Mouse (Mus musculus) urinary bladder, postnatal 36 days (tissue): ENCODE results near the gene Pank4.

ENCODE experiments used
- DNase-seq, 2 experiments: peaks; one replicate each; pipeline ENCODE4 v3.0.0; 2022; ENCODE audit warnings: low spot score in 2 of 2, mixed read lengths in 1 of 2

The Pank4 gene

DNA sequence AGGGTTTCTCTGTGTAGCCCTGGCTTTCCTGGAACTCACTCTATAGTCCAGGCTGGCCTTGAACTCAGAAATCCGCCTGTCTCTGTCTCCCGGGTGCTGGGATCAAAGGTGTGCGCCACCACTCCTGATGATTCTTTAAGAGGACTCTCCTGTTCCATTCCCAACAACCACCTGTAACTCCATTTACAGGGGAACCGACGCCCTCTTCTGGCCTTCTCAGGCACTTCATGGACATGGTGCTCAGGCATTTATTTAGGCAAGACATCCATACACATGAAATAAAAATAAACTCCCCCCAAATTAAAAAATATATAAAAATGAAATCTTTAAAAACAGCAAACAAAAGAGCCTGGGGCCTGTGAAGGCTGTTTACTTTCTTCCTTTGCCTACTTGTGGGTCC is 3.2 kb downstream of the Pank4 start:
- DNase-seq = no peak

DNA sequence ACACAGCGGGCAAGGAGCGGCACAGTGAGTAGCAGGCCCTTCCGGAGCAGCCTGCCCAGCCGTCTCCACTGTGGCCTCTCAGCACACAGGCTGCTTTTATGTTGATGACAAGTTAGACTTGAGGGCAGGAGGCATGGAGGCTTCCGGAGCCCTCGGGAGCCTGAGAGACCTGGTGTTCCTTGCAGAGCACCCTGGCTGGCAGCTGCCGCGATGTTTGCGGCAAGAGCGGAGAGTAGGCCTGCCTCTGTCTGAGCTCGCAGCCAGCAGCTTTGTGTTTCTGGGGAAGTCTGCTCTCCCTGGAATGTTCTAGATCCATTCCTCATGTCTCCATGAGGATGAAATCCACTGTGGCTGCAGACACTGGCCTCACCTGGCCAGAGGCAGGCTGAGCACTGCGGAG is 8.6 kb downstream of the Pank4 start:
- no peak for DNase-seq

DNA sequence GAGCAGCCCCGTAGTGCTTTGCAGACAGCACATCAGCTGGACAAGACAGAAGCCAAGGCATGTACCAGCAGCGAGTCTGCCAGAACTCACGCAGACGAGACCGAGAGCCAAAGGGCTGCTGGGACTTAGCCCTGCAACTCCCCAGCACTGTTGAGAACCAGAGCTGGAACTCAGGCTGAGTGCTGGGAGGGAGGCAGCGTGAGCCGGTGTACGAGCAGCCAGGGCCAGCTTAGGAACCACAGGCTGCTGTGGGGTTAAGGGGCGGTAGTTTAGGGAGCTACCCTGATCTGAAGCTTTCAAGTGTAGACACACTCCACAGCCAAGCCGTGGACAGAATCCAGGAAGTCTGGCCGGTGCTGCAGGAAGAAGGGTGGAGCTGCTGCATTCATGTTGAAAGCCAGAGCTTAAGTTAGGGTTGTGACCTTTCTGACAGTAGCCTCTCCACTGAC is 10.3 kb downstream of the Pank4 start:
- DNase-seq = peak in 1 of 2 experiments; percentile 48

DNA sequence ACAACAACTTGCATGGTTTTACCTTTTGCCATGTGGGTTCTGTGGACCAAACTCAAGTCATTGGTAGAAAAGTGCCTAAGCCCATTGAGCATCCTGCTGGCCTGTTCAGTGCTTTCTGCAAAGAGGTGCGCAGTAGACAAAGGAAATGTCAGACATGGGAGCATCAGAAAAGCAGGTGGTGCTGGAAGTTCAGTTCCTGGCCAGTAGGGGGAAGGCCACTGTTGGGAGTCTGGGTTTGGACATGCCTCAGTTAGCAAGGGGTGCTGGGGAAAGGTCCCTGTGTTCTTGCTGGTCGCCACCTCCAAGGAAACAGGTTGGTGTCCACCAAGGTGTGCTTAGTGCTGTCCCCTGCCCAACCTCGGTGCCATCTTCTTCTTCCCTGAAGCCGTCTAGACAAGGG is 16.2 kb downstream of the Pank4 start:
- no peak for DNase-seq

DNA sequence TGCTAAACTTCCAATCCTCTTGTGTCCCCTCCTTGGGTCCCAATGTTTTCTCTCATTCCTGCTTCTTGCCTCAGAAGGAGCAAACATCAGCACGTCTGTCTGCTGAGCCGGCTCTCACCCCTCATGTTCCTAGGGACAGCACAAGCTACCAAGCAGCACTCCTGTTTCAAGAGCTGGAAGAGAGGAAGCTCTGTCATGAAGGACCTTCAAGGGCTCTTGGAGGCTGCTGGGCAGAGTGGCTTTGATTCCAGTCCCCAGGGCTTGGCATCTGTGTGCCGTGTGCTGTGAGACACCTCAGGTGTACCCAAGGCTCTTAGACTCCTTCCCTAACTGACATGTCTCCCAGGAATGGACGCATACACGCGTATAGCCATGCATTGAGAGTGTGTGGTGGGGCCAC is 17.2 kb downstream of the Pank4 start:
- DNase-seq = no peak

DNA sequence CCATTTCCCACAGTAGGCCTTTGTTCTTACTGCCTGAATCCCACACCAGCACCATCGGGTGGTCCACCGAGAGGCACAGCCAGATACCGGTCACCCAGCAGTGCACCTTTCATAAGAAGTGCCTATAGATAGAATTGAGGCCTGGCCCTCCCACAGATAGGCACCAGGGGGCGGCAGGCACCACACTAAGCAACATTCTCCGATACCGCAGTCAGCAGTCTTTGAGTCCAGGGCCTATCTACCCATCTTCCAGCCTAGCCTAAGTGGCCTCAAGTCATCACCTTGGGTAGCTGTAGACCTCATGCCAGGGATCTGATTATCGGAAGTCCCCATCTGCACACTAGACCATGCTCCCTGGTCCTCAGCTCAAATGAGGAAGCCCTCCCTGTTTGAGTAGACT is 17.6 kb downstream of the Pank4 start:
- DNase-seq = peak; percentile 51 to 56

DNA sequence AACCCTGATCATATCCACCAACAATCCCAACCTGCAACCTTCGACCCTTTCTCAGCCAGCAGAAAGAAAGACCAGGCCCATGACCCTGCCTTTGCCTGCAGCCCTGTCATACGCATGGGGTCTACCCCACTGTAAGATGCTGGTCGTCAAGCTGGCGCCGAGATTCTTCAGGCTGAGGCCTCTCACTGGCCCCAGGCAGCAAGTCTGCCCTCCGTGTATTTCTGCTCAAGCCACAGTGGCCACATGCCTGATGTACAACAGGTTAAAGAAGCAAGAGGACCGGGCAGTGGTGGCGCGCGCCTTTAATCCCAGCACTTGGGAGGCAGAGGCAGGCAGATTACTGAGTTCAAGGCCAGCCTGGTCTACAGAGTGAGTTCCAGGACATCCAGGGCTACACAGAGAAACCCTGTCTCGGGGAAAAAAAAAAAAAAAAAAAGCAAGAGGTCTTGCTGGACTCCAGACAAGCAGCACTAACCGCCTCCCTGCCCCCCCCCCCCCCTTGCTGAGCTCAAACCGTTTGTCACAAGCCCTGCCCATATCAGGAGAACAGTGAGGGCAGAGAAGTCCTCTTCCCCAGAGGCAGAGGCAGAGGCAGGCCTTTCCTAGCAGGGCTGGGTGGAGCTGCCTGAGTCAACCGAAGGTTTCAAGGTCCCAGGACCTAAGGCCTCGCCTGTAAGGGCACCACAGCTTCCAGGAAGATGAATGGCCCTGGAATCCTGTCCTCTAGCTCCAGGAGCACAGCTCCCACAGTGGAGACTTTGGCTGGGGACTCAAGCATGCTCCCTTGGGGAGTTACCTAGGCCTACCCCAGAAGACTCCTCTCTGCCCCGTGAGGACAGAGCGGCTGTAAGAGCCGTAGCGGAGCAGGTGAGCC is 18.6 kb downstream of the Pank4 start:
- DNase-seq = no peak

DNA sequence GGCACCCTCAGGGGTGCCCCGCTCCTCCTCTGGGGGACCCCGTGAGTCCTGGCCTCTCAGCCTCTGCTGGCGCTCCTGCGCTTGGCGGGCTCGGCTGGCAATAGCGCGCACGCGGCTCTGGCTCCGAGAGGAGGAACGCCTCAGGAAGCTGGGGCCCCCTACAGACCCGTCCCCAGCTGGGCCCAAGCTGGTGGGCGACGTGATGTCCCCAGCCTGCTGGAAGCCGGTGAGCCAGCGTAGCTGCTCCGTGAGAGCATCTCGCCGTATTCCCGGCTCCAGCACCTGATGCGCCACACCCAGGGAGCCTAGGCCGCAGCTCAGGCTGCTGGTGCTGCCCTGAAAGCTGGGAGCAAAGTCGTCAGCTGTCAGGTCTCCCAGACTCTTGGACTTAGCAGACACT is 19.8 kb downstream of the Pank4 start:
- no peak for DNase-seq

DNA sequence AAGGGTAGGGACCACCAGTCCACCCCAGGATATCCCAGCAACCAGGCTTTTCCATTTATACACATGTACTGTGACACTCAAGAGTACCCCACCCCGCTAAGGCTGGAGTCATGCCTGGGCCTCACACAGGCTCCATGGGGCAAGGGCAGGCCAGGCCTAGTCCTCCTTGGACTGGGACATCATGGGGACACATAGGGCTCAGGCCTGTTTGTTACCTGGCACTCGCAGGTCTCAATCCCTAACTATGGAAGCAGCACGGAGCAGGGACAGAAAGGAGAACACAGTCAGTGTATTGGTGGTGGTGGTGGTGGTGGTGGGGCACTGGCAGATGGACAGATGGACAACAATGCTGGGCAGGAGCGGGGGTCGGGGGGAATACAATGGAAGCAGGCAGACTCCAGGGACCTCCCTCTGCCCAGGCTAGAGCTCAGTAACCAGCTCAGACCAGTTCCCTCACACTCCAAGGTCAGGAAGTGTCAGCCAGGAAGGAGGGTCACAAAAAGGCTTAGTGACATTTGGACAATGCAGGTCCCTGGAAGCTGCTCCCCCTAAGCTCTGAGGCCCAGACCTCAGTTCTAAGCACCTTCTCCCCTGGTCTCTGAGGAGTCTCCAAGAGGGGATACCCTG is 21.3 kb downstream of the Pank4 start:
- DNase-seq = no peak

DNA sequence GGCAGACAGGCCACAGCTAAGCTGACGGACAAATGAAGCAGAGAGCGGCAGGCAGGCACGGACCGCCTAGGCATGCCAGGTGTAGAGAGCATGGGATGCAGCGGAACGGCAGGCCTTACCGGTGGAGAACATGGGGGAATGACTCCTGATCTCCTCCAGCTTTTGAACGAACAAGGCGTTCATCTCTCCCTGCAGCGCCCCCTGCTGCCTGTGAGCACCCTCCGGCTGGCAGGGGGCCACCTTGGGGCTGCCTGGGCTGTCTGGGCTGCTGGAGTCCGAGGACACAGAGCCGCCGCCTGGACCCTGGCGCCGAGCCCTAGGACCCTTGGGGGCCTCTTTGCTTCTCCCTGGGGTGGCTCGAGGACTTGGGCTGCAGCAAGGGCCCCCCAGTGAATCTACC is 22.2 kb downstream of the Pank4 start:
- DNase-seq = peak; percentile 41 to 64

DNA sequence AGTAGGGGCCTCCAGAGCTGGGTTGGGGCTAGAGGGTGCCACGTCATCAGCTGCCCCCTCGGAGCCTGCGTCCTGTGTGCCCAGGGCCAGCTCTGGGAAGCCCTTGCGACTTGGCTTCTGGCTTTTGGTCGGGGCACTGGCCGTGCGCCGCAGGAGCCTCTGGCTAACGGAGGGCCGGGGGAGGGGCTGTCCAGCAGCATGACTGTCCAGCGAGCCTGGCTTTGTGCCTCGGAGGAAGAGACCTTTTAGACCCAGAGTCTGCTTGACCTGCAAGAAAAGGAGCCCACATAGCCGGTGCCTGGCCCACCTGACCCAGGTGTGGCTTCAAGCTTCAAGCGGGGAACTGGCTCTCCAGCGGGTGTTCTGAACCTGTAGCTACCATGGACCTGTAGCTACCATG is 22.8 kb downstream of the Pank4 start:
- DNase-seq = no peak

DNA sequence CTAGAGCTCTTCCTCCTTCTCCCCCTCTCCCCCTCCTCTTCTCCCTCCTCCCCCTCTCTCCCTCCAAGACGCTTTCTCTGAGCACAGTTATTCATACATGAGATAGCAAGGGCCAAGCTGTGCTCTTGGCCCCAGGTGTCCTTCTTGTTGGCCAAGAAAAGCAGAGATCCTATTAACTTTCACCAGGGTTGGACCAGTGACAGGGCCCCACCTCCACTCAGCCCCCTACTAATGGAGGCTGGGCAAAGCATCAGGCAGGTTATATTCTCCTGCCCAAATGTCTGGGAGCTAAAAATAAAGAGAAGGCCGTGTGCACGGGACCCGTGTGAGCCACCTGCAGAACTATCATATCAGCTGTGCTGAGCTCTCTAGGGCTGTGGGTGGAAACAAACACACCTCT is 31.0 kb downstream of the Pank4 start:
- DNase-seq = no peak

DNA sequence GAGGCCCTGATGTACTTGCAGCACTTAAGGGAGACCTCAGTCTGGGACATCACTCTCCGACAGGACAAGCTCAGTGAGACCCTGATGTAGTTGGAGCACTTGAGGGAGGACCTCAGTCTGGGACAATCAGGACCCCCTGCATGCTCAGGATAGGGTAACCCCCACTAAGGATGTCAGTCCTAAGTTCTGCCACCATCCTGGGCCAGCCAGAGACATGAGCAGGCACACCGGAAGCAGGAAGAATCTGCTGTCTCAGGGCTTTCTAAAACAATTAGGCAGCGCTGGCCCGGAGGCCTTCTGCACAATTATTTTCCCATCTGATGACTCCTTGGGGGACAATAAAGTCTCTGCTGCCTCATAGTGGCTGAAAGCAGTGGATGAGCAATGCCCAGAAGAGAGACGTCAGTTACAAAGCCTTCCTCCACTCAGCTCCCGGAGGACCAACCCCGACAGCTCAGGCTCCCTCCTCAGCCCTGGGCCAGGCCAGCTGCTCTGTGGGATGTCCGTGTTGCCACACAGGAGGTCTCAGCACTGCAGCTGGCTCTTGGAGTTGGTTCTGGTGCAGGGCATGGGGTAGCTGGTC is 32.7 kb downstream of the Pank4 start:
- no peak for DNase-seq

DNA sequence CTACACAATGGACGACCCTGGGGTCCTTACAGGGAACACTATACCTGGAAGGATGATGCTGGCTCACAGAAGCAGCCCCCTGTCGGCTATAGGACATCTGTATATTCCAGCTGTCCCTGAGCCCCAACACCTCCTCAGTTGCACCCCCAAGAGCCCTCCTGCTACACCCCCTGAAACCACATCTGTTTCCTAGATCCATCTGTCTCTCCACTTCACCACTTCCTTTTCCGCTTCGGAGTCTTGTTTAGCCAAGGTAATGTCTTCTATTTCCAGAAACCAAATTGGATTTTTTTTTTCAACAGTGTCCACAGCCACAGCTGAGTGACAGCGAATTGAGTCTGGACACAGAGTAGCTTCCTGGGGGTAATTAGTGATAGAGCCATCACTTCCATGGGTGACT is 35.5 kb downstream of the Pank4 start:
- DNase-seq = no peak

DNA sequence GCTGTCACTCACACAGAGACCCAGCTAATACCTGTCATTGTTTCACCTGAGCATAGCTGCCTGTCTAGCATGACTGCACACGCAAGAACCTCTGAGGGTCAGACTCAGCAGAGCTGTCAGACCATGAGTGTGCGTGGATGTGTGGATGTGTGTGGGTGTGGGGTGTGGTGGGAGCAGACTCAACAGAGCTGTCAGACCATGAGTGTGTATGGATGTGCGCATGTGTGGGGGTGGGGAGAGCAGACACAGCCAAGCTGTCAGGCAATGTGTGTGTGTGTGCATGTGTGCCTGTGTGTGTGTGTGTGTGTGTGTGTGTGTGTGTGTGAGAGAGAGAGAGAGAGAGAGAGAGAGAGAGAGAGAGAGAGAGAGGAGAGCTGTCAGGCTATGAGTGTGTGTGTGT is 41.4 kb downstream of the Pank4 start:
- no peak for DNase-seq

DNA sequence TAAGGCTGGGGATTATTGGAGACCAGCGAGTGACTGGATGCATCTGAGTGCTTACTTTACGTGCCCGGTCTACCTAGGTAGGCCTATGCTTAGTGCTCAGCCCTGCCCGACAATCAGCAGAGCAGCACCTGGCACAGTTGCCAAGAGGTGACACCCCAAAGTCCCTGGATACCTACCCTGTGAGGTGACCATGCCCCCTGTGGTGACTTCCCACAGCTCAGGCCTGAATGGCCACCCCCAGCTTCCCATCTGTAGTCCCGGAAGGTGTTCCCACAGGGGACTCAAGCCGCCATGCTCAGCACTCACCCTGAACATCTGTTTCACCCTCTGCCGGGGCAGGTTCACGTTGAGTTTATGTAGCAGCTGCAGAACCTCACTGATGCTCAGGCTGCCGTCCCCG is 42.4 kb downstream of the Pank4 start:
- DNase-seq = no peak

DNA sequence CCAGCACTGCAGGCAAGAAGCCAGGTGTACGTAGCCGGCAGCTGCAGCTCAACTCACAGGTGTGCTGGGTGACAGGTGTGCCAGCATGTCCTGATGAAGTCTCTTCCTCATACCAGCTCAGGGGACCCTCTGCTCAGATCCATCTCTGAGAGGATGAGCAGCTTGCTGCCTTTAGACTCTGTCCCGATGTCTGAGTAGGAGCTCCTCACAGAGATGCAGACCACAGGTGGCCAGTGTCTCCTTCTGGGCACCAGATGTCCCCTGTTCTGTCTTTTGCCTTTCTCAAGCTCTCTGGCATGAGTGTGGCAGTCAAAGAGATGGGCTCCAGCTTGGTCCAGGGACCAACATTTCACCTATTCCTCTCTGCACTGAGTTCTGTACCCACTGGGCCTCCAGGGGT is 43.7 kb downstream of the Pank4 start:
- no peak for DNase-seq

DNA sequence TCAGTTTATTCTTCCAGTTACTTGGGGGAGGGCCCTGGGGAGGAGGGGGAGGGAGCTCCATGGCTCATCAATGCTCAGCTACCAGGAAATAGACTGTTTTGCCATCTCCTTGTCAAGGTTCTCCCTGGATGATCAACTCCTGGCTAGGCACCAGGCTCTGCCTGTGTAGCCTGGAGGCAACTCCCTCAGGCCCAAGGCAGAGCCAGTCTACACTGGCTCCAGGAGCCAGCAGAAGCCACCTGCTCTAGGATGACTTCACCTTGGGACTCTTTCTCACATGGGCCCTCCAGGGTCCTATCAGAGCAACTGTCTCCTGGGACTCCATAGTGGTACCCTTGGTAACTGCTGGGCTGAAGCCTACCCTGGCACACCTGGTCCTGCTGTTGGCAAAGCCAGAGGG is 44.2 kb downstream of the Pank4 start:
- no peak for DNase-seq

DNA sequence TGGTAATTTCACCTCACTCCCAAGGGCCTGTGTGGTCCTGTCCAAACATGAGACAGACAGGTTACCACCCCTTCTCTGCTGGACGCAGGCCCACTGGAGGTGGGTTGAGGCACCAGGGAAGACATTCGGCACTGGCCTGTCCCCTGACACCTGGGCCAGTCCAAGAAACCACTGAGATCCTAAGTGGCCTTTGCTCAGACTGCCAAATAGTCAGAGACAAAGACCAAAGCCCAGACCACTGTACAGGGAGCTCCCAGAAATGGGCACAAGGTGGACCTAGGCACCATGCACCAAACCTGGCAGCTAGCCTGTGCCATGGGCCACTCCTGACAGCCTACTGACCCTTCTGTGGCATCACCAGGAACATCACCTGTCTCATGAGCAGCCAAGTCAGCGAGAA is 45.3 kb downstream of the Pank4 start:
- DNase-seq = no peak

DNA sequence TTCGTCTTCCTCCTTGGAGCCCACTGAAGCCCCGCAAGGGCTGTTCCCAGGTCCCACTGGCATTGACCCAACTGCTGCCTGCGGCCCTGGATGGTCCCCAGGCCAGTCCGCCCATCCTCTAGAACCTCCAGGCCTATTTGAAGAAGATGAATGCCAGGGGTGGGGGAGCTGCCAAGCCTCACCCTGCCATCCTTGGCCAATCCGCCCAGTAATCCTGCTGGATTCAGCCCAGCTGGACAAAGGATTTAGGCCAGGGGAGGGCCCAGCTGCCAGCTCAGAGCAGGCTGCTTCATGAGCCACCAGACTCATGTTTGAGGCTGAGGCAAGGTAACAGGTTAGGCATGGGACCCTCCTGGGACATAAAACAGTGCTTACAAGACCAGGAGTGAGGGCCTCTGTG is 46.9 kb downstream of the Pank4 start:
- DNase-seq = peak in 1 of 2 experiments; percentile 59

DNA sequence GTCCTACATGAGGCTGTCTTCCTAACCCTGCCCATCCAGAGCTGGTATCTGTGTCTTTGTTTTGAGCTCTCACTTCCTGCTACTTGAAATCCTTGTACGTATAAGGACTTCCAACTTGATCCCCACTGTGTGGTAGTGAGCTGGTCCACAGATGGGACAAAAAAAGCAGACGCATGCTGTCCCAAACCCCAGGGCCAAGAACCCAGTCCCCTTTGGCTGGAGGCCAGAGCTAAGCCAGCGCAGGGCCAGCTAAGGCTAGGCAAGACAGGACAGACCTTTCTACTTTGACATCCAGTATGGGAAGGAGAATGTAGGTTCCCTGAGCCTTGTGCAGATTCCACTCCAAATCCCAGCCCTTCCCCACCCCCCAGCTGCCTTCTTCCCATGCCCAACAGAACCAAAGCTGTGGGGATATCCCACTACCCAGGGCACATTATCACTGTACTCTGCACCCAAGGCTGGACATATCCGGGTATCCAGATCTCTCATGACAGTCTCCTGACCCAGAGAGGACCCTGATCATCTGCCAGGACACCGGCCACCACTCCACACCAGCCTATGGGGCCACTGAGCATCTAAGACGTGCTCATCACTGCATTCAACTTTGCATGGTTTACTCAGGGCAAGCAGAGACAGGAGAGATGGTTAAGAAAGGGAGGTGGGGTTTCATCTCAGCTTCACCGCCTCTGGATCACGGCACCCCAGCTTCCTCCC is 47.5 kb downstream of the Pank4 start:
- DNase-seq = no peak

DNA sequence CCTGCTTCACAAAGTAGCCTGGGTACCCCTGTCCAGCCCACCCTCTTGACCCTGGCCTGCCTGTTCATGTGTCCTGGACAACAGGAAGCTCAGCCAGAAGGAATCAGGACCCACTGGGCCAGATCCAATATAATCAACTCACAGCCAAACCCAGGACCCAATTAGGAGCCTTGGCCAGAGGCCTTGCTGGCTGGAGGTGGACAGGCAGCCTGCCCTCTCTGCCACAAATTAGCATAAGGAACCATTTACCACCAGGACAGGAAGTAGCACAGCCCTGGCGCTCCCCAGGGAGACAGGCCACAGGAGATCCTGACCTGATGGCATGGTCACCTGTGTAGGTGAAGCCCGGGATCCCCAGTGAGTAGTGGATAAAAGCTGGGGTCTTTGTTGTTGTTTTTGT is 48.2 kb downstream of the Pank4 start:
- DNase-seq = no peak
